Mouse (Mus musculus): Measurements from ENCODE around the gene Arcn1. TPM values are rescaled to one million over a fixed set of nuclear protein-coding genes. Genes with fewer than 3 reads are reported as not detected.
A peak's percentile ranks its signal among the peaks of the same experiment; 100 is the strongest.
"Not testable (repeated sequence)": the region's sequence is repeated elsewhere in the genome, so short reads cannot be mapped to it uniquely, and the experiment has no call there.

Arcn1 gene
- total RNA-seq (2017): 132 and 175 TPM in 2 replicates

- ATAC-seq (replicated peaks in 1 of 2; ENCODE audit: insufficient read depth in 1 of 2, low FRiP score in 2 of 2, low TSS enrichment in 1 of 2, low read depth in 1 of 2, poor library complexity in 2 of 2, severe bottlenecking in 2 of 2): peak; percentile 83 to 90
Observed at GRCm38 (mm10) chr9:44767101-44768028, at the start of gene Arcn1, which contains the start of gene Ift46. Arcn1 (minus strand) TSS chr9:44767845. Ift46 (plus strand) TSS chr9:44767908.

DNA sequence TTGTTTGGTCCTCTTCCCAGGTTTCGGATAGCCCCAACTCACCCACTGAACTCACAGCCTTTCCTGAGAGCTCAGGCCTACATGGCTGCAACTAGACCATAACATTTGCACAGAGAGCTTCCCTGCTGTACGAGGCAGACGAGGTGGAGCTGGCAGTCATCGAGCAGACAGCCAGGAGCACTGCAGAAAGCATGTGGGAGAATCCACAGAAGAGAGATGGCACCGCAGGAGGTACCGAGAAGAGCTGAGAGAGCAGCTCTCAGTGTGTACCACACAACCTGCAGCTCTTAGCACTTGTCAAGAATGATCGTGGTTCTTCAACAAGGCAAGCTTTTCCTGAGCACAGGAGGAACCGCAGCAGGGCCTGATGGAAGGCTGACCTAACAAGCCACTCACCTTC lies 46.5 kb upstream of the Arcn1 start:
- no peak for ATAC-seq (replicated peaks in 1 of 2; ENCODE audit: insufficient read depth in 1 of 2, low FRiP score in 2 of 2, low TSS enrichment in 1 of 2, low read depth in 1 of 2, poor library complexity in 2 of 2, severe bottlenecking in 2 of 2)

GRCm38 (mm10) chr9:44810316-44810715 lies 42.7 kb upstream of the Arcn1 start:
- ATAC-seq (replicated peaks in 1 of 2; ENCODE audit: insufficient read depth in 1 of 2, low FRiP score in 2 of 2, low TSS enrichment in 1 of 2, low read depth in 1 of 2, poor library complexity in 2 of 2, severe bottlenecking in 2 of 2): no peak

- ATAC-seq (replicated peaks in 1 of 2; ENCODE audit: insufficient read depth in 1 of 2, low FRiP score in 2 of 2, low TSS enrichment in 1 of 2, low read depth in 1 of 2, poor library complexity in 2 of 2, severe bottlenecking in 2 of 2): no peak
Observed at GRCm38 (mm10) chr9:44807778-44808177, 40.1 kb upstream of the Arcn1 start.

DNA sequence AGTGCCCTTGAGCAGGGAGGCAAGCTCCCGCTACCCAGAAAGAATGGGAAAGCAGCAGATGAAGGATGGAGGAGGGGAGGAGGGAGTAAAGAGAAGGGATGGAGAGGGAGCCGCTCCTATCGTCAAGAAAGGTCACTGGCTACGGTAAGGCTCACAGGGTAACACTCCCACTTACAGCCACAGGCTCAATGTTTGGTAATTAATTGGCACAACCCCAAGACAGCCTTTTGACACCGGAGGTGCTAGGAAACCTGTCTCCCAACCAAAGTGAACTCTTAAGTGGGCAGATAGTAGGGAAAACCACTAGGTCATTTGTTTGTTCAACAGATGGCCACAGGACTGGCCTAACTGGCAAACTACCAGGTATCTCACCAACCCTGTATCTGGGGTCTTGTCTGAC lies 39.5 kb upstream of the Arcn1 start:
- ATAC-seq (replicated peaks in 1 of 2; ENCODE audit: insufficient read depth in 1 of 2, low FRiP score in 2 of 2, low TSS enrichment in 1 of 2, low read depth in 1 of 2, poor library complexity in 2 of 2, severe bottlenecking in 2 of 2): no peak

GRCm38 (mm10) chr9:44805536-44805935 lies 37.9 kb upstream of the Arcn1 start:
- ATAC-seq (replicated peaks in 1 of 2; ENCODE audit: insufficient read depth in 1 of 2, low FRiP score in 2 of 2, low TSS enrichment in 1 of 2, low read depth in 1 of 2, poor library complexity in 2 of 2, severe bottlenecking in 2 of 2): no peak

GRCm38 (mm10) chr9:44804678-44805077 lies 37.0 kb upstream of the Arcn1 start:
- ATAC-seq (replicated peaks in 1 of 2; ENCODE audit: insufficient read depth in 1 of 2, low FRiP score in 2 of 2, low TSS enrichment in 1 of 2, low read depth in 1 of 2, poor library complexity in 2 of 2, severe bottlenecking in 2 of 2): no peak

DNA sequence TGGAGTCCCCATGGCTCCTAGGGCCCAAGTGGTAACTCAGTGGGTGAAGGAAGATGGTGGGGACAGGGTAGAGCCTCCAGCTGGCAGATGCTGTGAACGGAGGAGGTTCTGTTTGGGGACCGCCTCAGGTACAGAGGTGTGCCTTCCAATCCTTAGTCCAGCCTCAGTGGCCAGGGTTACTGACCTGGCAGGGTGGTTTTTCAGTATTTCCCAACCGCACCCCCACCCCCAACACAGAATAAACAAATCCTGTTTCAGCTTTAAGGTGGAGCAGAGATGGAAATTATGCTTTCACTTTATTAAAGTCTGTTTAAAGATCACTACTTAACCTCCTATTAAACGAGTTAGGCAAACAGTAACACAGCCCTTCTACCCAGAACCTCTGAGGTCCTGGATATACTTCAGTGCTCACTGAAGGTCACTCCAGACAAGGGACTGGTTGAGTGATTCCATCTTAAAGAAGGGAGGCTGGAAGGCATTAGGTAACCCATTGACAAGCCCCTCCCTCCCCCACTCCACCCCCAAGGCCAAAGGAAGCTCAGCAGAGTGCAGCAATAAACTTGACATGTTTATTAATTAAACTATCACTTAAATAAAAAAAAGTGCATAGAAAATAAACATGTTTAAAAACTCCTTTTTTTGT lies 35.3 kb upstream of the Arcn1 start, which contains the start of gene Ttc36:
TSS of gene Ttc36 (minus strand) at position 265 of the 643 bp plus-strand sequence.
- ATAC-seq (replicated peaks in 1 of 2; ENCODE audit: insufficient read depth in 1 of 2, low FRiP score in 2 of 2, low TSS enrichment in 1 of 2, low read depth in 1 of 2, poor library complexity in 2 of 2, severe bottlenecking in 2 of 2): no peak

- no peak for ATAC-seq (replicated peaks in 1 of 2; ENCODE audit: insufficient read depth in 1 of 2, low FRiP score in 2 of 2, low TSS enrichment in 1 of 2, low read depth in 1 of 2, poor library complexity in 2 of 2, severe bottlenecking in 2 of 2)
Observed at GRCm38 (mm10) chr9:44801669-44802068, 34.0 kb upstream of the Arcn1 start.

DNA sequence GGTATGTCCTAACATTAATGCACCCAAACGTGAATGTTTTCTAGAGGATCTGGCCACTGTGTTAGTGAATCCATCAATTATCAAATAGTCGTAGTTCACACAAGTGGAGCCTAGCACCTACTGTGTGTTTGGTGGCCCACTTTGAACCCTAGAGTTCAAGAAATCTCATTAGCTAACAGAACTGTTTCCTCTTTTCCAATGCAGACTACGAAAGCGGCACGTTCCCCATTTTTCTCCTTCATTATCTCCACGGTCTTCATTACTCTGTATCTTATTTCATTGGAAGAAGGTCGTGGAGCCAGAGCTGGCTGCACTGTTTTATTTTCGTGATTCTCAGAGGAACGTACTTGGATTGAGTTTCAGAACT lies 32.3 kb upstream of the Arcn1 start:
- ATAC-seq (replicated peaks in 1 of 2; ENCODE audit: insufficient read depth in 1 of 2, low FRiP score in 2 of 2, low TSS enrichment in 1 of 2, low read depth in 1 of 2, poor library complexity in 2 of 2, severe bottlenecking in 2 of 2): no peak

DNA sequence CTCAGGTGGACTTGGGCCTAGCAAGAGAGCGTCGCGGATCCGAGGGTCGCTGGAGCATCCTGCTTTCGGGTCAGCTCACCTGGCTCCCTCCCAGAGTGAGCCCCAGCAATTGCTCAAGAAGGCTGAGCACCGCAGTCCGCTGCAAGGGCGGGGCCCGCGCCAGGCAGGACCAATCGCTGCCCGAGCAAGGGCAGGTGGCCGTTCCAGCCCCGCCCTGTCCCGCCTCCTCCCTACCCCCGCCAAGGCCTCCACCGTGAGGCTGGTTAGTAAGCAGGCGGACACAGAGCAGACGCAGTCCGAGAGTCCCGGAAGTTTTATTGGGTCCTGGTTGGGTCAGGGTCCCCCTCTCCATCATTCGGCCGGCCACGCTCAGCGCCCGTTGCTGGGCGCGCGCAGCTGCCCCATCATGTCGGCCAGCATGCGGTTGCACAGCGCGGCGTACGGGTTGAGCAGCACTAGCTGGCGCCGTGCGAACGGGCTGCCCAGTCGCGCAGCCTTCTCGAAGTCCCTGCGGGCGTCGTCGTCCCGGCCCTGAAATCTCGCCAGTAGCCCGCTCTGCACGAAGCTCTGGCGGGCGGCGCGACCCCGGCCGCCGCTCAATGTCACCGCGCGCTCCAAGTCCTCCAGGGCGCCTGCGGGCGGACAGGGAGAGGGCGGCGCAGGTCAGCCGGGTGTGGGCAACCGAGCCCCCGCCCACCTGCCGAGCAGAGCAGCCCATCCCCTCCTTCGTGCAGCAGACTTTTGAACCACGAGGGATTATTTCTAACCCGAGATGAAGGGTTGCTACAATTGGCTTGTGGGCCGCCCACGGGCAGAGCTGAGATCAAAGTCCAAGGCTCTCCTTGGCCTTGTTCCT lies 31.7 kb upstream of the Arcn1 start, which contains the start of gene Tmem25:
TSS of gene Tmem25 (minus strand) at position 206 of the 856 bp plus-strand sequence.
- peak; percentile 74 to 79 for ATAC-seq (replicated peaks in 1 of 2; ENCODE audit: insufficient read depth in 1 of 2, low FRiP score in 2 of 2, low TSS enrichment in 1 of 2, low read depth in 1 of 2, poor library complexity in 2 of 2, severe bottlenecking in 2 of 2)

DNA sequence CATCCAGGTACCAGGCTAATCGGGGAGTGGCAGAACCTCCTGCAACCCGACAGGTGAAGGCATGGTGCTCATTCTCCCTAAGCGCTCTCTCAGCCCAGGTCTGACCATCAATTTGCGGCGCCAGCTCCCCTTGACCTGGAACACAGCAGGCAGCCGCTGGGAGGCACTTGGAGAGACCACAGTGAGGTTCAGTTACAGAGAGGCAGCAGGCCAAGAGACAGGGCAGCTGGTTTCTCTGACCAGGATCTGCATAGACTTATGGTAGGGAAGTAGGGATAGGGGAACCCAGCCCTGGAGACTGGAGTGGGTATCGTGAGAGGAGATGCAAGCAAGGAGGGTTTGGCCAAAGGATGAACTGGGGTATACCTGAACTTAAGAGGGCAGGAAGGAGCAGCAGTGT lies 30.7 kb upstream of the Arcn1 start:
- ATAC-seq (replicated peaks in 1 of 2; ENCODE audit: insufficient read depth in 1 of 2, low FRiP score in 2 of 2, low TSS enrichment in 1 of 2, low read depth in 1 of 2, poor library complexity in 2 of 2, severe bottlenecking in 2 of 2): no peak

DNA sequence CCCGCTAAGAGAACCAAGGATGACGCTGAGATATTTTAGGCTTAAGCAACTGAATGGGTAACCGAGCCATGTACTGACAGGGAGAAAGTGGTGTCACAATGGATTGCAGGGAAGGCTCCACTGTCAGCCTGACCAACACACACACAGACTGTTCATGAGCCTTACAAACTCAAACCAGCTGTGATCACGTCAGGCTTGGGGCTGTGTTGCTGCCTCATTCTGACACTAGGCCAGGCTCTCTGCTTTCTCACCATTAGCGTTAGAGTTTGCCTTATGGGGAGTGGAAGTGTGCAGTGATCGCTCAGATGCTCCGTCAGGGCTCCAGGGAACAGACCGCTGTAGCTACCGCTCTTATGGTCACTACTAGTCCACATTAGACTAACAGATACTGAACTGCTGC lies 25.2 kb upstream of the Arcn1 start:
- no peak for ATAC-seq (replicated peaks in 1 of 2; ENCODE audit: insufficient read depth in 1 of 2, low FRiP score in 2 of 2, low TSS enrichment in 1 of 2, low read depth in 1 of 2, poor library complexity in 2 of 2, severe bottlenecking in 2 of 2)

- ATAC-seq (replicated peaks in 1 of 2; ENCODE audit: insufficient read depth in 1 of 2, low FRiP score in 2 of 2, low TSS enrichment in 1 of 2, low read depth in 1 of 2, poor library complexity in 2 of 2, severe bottlenecking in 2 of 2): peak; percentile 98 to 99
Observed at GRCm38 (mm10) chr9:44772750-44773651, 5.4 kb upstream of the Arcn1 start.

DNA sequence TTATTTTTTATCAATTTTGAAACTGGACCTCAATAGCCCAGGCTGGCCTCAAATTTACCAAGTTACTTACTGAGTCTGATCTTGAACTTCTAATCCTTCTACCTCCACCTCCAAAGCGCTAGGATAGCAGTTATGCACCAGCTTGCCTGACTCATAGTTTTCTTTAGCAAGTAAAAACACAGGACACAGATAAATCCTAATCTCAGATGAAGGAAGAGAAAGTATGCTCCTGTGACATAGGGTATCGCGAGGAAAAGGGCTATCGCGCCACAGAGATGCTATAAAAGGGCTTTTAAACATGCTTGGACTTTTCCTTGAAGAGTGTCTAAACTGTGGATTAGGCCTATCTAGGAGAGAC lies 4.7 kb upstream of the Arcn1 start:
- ATAC-seq (replicated peaks in 1 of 2; ENCODE audit: insufficient read depth in 1 of 2, low FRiP score in 2 of 2, low TSS enrichment in 1 of 2, low read depth in 1 of 2, poor library complexity in 2 of 2, severe bottlenecking in 2 of 2): no peak

GRCm38 (mm10) chr9:44771376-44771775 lies 3.7 kb upstream of the Arcn1 start:
- no peak for ATAC-seq (replicated peaks in 1 of 2; ENCODE audit: insufficient read depth in 1 of 2, low FRiP score in 2 of 2, low TSS enrichment in 1 of 2, low read depth in 1 of 2, poor library complexity in 2 of 2, severe bottlenecking in 2 of 2)

DNA sequence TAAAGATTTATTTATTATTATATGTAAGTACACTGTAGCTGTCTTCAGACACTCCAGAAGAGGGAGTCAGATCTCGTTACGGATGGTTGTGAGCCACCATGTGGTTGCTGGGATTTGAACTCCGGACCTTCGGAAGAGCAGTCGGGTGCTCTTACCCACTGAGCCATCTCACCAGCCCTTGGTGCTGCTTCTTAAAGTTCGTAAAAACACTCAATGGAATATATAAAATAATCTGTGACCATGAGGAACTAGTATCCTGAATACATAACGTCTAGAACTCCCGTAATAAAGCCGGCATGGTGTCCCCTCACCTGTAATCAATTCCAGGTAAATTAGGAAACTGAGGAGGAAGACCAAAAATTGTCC lies 367 bp upstream of the Arcn1 start:
- not testable (repeated sequence) for ATAC-seq (replicated peaks in 1 of 2; ENCODE audit: insufficient read depth in 1 of 2, low FRiP score in 2 of 2, low TSS enrichment in 1 of 2, low read depth in 1 of 2, poor library complexity in 2 of 2, severe bottlenecking in 2 of 2)
